Mouse (Mus musculus) lung, postnatal 0 days (tissue): Measurements from ENCODE around the gene Parl.
A peak's percentile ranks its signal among the peaks of the same experiment; 100 is the strongest.

Experiments used
- CTCF ChIP-seq: IDR thresholded peaks from 2 replicates; pipeline ENCODE4 v1.5.1; 2016; ENCODE audit warnings: antibody characterized with exemption, mild to moderate bottlenecking
- EP300 ChIP-seq: IDR thresholded peaks from 2 replicates; pipeline ENCODE4 v1.6.1; 2016; ENCODE audit warnings: antibody characterized with exemption, mild to moderate bottlenecking, control low read depth

GRCm38 (mm10) chr16:20323907-20324306, 21.7 kb upstream of the Parl start:
- peak; percentile 48 for TF ChIP-seq EP300
- TF ChIP-seq CTCF: no peak
